Mouse (Mus musculus) myocyte (in vitro differentiated cells): ENCODE measurements around the gene Gm45716. TPM values are rescaled to one million over a fixed set of nuclear protein-coding genes. Genes with fewer than 3 reads are reported as not detected.
A peak's percentile ranks its signal among the peaks of the same experiment; 100 is the strongest.

ENCODE experiments used
- H3K27me3 ChIP-seq: one replicate; pipeline ENCODE4 v1.6.1; 2011; ENCODE audit not compliant: control insufficient read depth, insufficient read depth, insufficient read length
- H3K36me3 ChIP-seq: one replicate; pipeline ENCODE4 v1.6.1; 2011; ENCODE audit not compliant: control insufficient read depth, insufficient read depth
- H3K4me2 ChIP-seq: one replicate; pipeline ENCODE4 v1.6.1; 2011; ENCODE audit warnings: low read depth, control low read depth
- H3K4me3 ChIP-seq: one replicate; pipeline ENCODE4 v1.5.1; 2011; ENCODE audit warnings: mild to moderate bottlenecking, control low read depth, moderate library complexity
- H3K79me2 ChIP-seq: one replicate; pipeline ENCODE4 v1.6.1; 2011; ENCODE audit not compliant: control insufficient read depth, insufficient read depth
- H3ac ChIP-seq: one replicate; pipeline ENCODE4 v1.6.1; 2011; ENCODE audit not compliant: control insufficient read depth, insufficient read length
- CEBPB ChIP-seq: IDR thresholded peaks from 2 replicates; pipeline ENCODE4 v1.6.1; 2011; ENCODE audit warnings: mild to moderate bottlenecking, moderate library complexity; ENCODE audit not compliant: poor library complexity, insufficient read depth, severe bottlenecking
- E2F4 ChIP-seq: IDR thresholded peaks from one replicate; pipeline ENCODE4 v1.6.1; 2011; ENCODE audit warnings: mild to moderate bottlenecking, control low read depth, moderate library complexity; ENCODE audit not compliant: insufficient read depth
- MAX ChIP-seq: IDR thresholded peaks from one replicate; pipeline ENCODE4 v1.6.1; 2011; ENCODE audit warnings: low read depth, mild to moderate bottlenecking, control low read depth
- MYOD1 ChIP-seq, 3 experiments: IDR thresholded peaks; one replicate each; pipeline ENCODE4 v1.6.1; 2011; ENCODE audit warnings: control low read depth in 2 of 3, low read depth in 2 of 3, mild to moderate bottlenecking in 2 of 3, moderate library complexity in 1 of 3; ENCODE audit not compliant: insufficient read length in 2 of 3, control insufficient read depth in 1 of 3
- MYOG ChIP-seq, 3 experiments: IDR thresholded peaks; one replicate each; pipeline ENCODE4 v1.6.1; 2011; ENCODE audit warnings: control low read depth in 2 of 3, low read depth in 2 of 3, mild to moderate bottlenecking in 2 of 3; ENCODE audit not compliant: insufficient read length in 2 of 3, control insufficient read depth in 1 of 3, insufficient read depth in 1 of 3
- POLR2A ChIP-seq: IDR thresholded peaks from one replicate; pipeline ENCODE4 v1.6.1; 2011; ENCODE audit warnings: low read depth, mild to moderate bottlenecking, control low read depth, moderate library complexity; ENCODE audit not compliant: insufficient read length
- POLR2AphosphoS2 ChIP-seq: IDR thresholded peaks from one replicate; pipeline ENCODE4 v1.6.1; 2011; ENCODE audit warnings: low read depth, control low read depth; ENCODE audit not compliant: insufficient read length
- REST ChIP-seq: IDR thresholded peaks from one replicate; pipeline ENCODE4 v1.6.1; 2011; ENCODE audit warnings: mild to moderate bottlenecking, control low read depth, moderate library complexity; ENCODE audit not compliant: insufficient read depth, insufficient read length
- SRF ChIP-seq: IDR thresholded peaks from one replicate; pipeline ENCODE4 v1.6.1; 2011; ENCODE audit warnings: low read depth; ENCODE audit not compliant: control insufficient read depth, insufficient read length
- TCF12 ChIP-seq: IDR thresholded peaks from one replicate; pipeline ENCODE4 v1.6.1; 2011; ENCODE audit warnings: mild to moderate bottlenecking, control low read depth; ENCODE audit not compliant: poor library complexity, insufficient read depth, severe bottlenecking
- TCF3 ChIP-seq: IDR thresholded peaks from one replicate; pipeline ENCODE4 v1.6.1; 2011; ENCODE audit warnings: low read depth, control low read depth; ENCODE audit not compliant: insufficient read length
- USF1 ChIP-seq: IDR thresholded peaks from one replicate; pipeline ENCODE4 v1.6.1; 2011; ENCODE audit warnings: low read depth, mild to moderate bottlenecking, control low read depth, moderate library complexity
- polyA plus RNA-seq: library from polyadenylated mRNA; unstranded; fragments of >200 nt; fragmentation: generic; extraction: Trizol; gene quantifications from one replicate; pipeline ENCODE4 v1.2.1, GENCODE M21; 2012; ENCODE audit warnings: missing spikeins

The Gm45716 gene
- polyA plus RNA-seq, 1 experiment: 3.0 TPM

GRCm38 (mm10) chr11:90250730-90251129 lies 63.2 kb downstream of the Gm45716 start:
- H3K27me3 ChIP-seq: no peaks in the 10 kb centered on the region
- H3K4me3 ChIP-seq: peak overlapping the region; percentile 55
- TF ChIP-seq SRF (no peak), TCF3 (no peak), POLR2AphosphoS2 (no peak), MYOD1 (IDR thresholded peaks at IDR 0.05; ENCODE audit: control insufficient read depth in 1 of 3, insufficient read length in 2 of 3, low read depth in 2 of 3) (no peak), USF1 (no peak), MYOG (IDR thresholded peaks at IDR 0.05; ENCODE audit: control insufficient read depth in 1 of 3, insufficient read depth in 1 of 3, insufficient read length in 2 of 3, low read depth in 2 of 3) (no peak), REST (no peak), MAX (no peak), E2F4 (no peak), TCF12 (no peak), POLR2A (no peak), CEBPB (no peak)
- peak overlapping the region; percentile 65 for H3ac ChIP-seq
- peaks cover 62% of the 10 kb centered on the region for H3K79me2 ChIP-seq
- H3K36me3 ChIP-seq: no peaks in the 10 kb centered on the region
- H3K4me2 ChIP-seq: peak overlapping the region; percentile 94

DNA sequence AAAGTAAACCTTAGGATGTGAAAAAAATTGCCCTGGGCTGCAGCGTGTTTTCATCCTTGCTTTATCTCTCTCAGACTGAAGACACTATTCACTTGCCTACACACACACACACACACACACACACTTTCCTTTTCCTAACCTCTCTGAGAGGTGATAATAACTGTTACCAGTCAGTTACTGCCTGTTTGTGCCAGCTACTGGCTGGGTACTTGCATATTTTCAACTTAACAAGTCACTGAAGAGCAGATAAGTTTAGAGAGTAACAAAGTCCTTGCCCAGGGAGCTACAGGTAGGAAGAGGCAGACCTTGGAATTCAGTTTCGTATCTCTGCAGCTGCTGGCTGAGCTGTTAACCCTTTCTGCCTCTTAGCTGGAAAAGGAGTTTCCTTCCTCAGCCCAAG lies 64.4 kb downstream of the Gm45716 start:
- Histone ChIP-seq H3K36me3 (no peaks in the 10 kb centered on the region), H3K4me2 (peak overlapping the region; percentile 94), H3K27me3 (no peaks in the 10 kb centered on the region), H3ac (no peak overlapping the region), H3K79me2 (peaks cover 74% of the 10 kb centered on the region), H3K4me3 (peak overlapping the region; percentile 55)
- TF ChIP-seq TCF12: no peak
- no peak for TF ChIP-seq POLR2AphosphoS2
- no peak for TF ChIP-seq POLR2A
- TF ChIP-seq REST: no peak
- no peak for TF ChIP-seq CEBPB
- no peak for TF ChIP-seq MAX
- no peak for TF ChIP-seq MYOG (IDR thresholded peaks at IDR 0.05; ENCODE audit: control insufficient read depth in 1 of 3, insufficient read depth in 1 of 3, insufficient read length in 2 of 3, low read depth in 2 of 3)
- TF ChIP-seq SRF: no peak
- no peak for TF ChIP-seq MYOD1 (IDR thresholded peaks at IDR 0.05; ENCODE audit: control insufficient read depth in 1 of 3, insufficient read length in 2 of 3, low read depth in 2 of 3)
- TF ChIP-seq USF1: no peak
- TF ChIP-seq E2F4: no peak
- no peak for TF ChIP-seq TCF3

DNA sequence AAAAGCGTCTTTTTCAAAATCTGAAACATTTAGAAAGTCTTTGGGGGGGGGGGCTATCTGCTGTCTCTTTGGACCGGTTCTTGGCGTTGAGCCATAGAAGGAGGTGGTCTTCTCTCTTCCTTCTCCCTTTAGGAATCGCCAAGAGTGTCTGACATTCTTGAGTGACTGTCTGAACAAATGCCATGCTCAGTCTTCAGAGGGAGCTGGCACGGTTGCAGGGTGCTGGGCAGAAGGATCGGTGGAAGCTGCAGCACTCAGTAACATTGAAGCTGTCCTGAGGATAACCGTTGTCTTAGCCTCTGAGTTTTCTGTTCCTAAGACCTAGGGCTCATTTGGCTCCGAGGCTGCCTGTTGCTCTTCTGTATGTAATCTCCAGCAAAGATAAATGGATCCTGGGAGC lies 64.9 kb downstream of the Gm45716 start:
- Histone ChIP-seq H3K4me3 (peak overlapping the region; percentile 55), H3ac (no peak overlapping the region), H3K79me2 (peaks cover 79% of the 10 kb centered on the region), H3K4me2 (peak overlapping the region; percentile 94), H3K27me3 (no peaks in the 10 kb centered on the region), H3K36me3 (no peaks in the 10 kb centered on the region)
- TF ChIP-seq USF1 (no peak), E2F4 (no peak), TCF3 (no peak), REST (no peak), CEBPB (no peak), SRF (no peak), MYOD1 (IDR thresholded peaks at IDR 0.05; ENCODE audit: control insufficient read depth in 1 of 3, insufficient read length in 2 of 3, low read depth in 2 of 3) (no peak), MAX (no peak), POLR2A (no peak), POLR2AphosphoS2 (no peak), MYOG (IDR thresholded peaks at IDR 0.05; ENCODE audit: control insufficient read depth in 1 of 3, insufficient read depth in 1 of 3, insufficient read length in 2 of 3, low read depth in 2 of 3) (no peak), TCF12 (no peak)

DNA sequence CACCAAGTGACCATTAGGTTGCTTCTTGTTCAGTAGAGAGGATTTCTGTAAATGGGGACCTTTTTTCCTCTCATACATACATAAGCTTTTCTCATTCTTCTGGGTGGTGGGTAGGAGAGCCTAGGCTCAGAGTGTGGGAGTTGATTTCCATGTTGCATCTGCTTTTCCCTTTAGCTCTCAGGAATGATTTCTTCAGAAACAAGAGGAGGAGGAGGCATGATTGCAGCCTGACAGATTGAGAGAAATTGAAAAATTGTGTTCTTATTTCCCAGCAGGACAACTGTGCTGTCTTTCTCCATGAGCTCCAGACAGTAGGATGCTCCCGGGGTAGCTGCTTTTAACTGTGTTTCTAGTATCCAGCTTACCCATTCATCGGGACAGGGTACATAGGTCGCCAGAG lies 67.1 kb downstream of the Gm45716 start:
- no peak overlapping the region for H3ac ChIP-seq
- no peaks in the 10 kb centered on the region for H3K36me3 ChIP-seq
- no peaks in the 10 kb centered on the region for H3K27me3 ChIP-seq
- peaks cover 84% of the 10 kb centered on the region for H3K79me2 ChIP-seq
- no peak overlapping the region for H3K4me3 ChIP-seq
- H3K4me2 ChIP-seq: peak overlapping the region; percentile 66
- TF ChIP-seq MYOG (IDR thresholded peaks at IDR 0.05; ENCODE audit: control insufficient read depth in 1 of 3, insufficient read depth in 1 of 3, insufficient read length in 2 of 3, low read depth in 2 of 3) (no peak), REST (no peak), E2F4 (no peak), TCF12 (no peak), TCF3 (no peak), MYOD1 (IDR thresholded peaks at IDR 0.05; ENCODE audit: control insufficient read depth in 1 of 3, insufficient read length in 2 of 3, low read depth in 2 of 3) (no peak)

DNA sequence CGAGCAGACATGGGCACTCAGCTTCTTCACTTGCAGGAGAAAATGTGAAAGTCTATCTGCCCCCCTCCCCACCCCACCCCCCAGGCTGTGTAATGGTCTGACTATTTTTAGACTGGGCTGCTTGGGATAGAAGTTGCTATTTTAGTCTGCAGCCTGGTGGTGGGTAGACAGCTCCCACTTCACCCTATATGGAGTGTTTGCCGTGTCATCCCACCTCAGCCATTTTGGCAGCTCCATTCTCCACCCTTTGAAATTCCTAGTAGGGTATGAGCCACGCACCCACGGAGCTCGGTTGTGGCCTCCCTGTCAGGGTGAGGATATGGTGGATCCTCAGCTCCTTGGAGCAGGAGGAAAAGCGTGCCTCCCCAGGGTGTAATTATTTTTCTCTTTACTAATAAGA lies 68.2 kb downstream of the Gm45716 start:
- H3K4me3 ChIP-seq: no peak overlapping the region
- H3K4me2 ChIP-seq: peak overlapping the region; percentile 66

More for the DNA sequence above, 68.2 kb downstream of the Gm45716 start:
- Histone ChIP-seq H3K27me3 (no peaks in the 10 kb centered on the region), H3K36me3 (peaks cover 8% of the 10 kb centered on the region), H3K79me2 (peaks cover 72% of the 10 kb centered on the region), H3ac (no peak overlapping the region)
- TF ChIP-seq MYOD1 (IDR thresholded peaks at IDR 0.05; ENCODE audit: control insufficient read depth in 1 of 3, insufficient read length in 2 of 3, low read depth in 2 of 3) (no peak), SRF (peak; percentile 76)
